Mouse (Mus musculus) intestine, embryonic 14.5 days (tissue): Measurements from ENCODE around the gene March8. TPM values are rescaled to one million over a fixed set of nuclear protein-coding genes. Genes with fewer than 3 reads are reported as not detected.
"Not testable (repeated sequence)": the region's sequence is repeated elsewhere in the genome, so short reads cannot be mapped to it uniquely, and the experiment has no call there.

Source experiments
- ATAC-seq: fragments of 200-750 bp; cut with Nextera tagmentation; replicated peaks from 2 replicates; pipeline ENCODE4 v1.8.0; 2017; ENCODE audit warnings: low read depth, moderate number of reproducible peaks, moderate TSS enrichment, moderate library complexity; ENCODE audit not compliant: low FRiP score, low TSS enrichment
- DNase-seq: peaks from one replicate; pipeline ENCODE4 v3.0.0-alpha.2; 2018; ENCODE audit warnings: low spot score
- H3K27ac ChIP-seq: fragments of 300-500 bp; sonication (generic); 2 replicates; pipeline ENCODE4 v1.5.1; 2014; ENCODE audit warnings: low read depth, mild to moderate bottlenecking, control low read depth
- H3K27me3 ChIP-seq: fragments of 300-500 bp; sonication (generic); replicated peaks from 2 replicates; pipeline ENCODE4 v1.6.1; 2014; ENCODE audit warnings: low read length, control low read depth; ENCODE audit not compliant: control insufficient read depth, insufficient read depth
- H3K36me3 ChIP-seq: fragments of 300-500 bp; sonication (generic); 2 replicates; pipeline ENCODE4 v1.6.1; 2014; ENCODE audit warnings: low read length, control low read depth; ENCODE audit not compliant: control insufficient read depth, insufficient read depth
- H3K4me1 ChIP-seq: fragments of 300-500 bp; sonication (generic); replicated peaks from 2 replicates; pipeline ENCODE4 v1.6.1; 2014; ENCODE audit warnings: low read length, control low read depth, mixed read lengths; ENCODE audit not compliant: control insufficient read depth, insufficient read depth
- H3K4me2 ChIP-seq: fragments of 300-500 bp; sonication (generic); 2 replicates; pipeline ENCODE4 v1.6.1; 2014; ENCODE audit warnings: low read length
- H3K4me3 ChIP-seq: fragments of 300-500 bp; sonication (generic); 2 replicates; pipeline ENCODE4 v1.5.1; 2014; ENCODE audit warnings: low read depth, low read length, control low read depth, mixed read lengths
- H3K9ac ChIP-seq: fragments of 300-500 bp; sonication (generic); 2 replicates; pipeline ENCODE4 v1.6.1; 2014; ENCODE audit warnings: mild to moderate bottlenecking, low read length
- H3K9me3 ChIP-seq: fragments of 300-500 bp; sonication (generic); 2 replicates; pipeline ENCODE4 v1.6.1; 2016; ENCODE audit warnings: low read length, control low read depth; ENCODE audit not compliant: control insufficient read depth
- WGBS: fragments of 180-500 bp; shearing (Covaris S2); extraction: QIAGEN DNeasy Blood & Tissue Kit; methylation state at CpG from one replicate; pipeline ENCODE4 v1.1.7; 2014; 5-methylcytosine and 5-hydroxymethylcytosine counted together
- polyA plus RNA-seq: library from polyadenylated mRNA; unstranded; fragments of >200 nt; fragmentation: Nextera tagmentation; extraction: Ambion mirVana; gene quantifications from 2 replicates; pipeline ENCODE4 v1.2.1, GENCODE M21; 2014

March8 gene
- polyA plus RNA-seq, 1 experiment from 2014 or later: 30.8 TPM

DNA sequence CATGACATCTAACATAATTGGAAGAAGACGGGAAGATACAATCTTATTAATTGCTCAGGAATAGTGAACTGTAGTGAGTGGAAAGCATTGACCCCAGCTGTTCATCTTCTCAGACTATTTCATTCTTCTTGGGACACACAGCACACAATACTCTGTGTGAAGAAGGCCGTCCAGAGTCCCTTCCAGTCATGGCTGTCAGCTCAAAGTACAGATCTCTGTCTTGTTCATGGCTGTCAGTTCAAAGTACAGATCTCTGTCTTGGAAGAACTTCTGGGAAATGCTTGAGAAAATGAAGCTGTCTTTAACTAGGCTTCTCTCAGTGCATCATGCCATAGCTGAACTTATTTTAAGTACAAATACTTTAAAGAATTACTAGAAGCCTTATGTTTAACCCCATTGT is 10.1 kb downstream of the March8 start:
- WGBS: 80% methylated on average over 2 of the region's 2 CpGs
- H3K27ac ChIP-seq: no peak overlapping the region
- no peak overlapping the region for H3K9ac ChIP-seq
- no peaks in the 10 kb centered on the region for H3K27me3 ChIP-seq
- no peak overlapping the region for H3K4me2 ChIP-seq
- H3K9me3 ChIP-seq: no peaks in the 10 kb centered on the region
- no peak for DNase-seq
- no peaks in the 10 kb centered on the region for H3K36me3 ChIP-seq
- no peaks in the 10 kb centered on the region for H3K4me1 ChIP-seq
- ATAC-seq: no peak
- H3K4me3 ChIP-seq: no peak overlapping the region

DNA sequence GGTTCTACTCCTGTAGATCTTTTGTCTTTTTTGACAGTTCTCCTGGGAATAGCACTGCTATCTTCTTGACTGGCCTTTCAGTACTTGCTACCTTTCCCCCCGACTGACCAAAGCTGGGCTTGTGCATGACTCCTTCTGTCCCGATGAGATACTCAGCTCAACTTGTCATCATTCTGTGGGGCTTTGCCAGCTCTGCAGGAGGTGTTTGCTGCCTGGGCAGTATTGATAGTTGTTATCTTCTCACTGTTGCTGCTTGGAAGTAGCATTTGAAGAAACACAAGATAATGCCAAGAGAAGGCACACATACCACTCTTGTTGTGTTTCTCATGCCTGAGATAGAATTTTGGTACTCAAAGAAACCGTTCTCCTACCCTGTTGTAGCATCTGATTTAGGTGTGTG is 12.2 kb downstream of the March8 start:
- no peak overlapping the region for H3K27ac ChIP-seq
- no peak overlapping the region for H3K4me3 ChIP-seq
- H3K36me3 ChIP-seq: no peaks in the 10 kb centered on the region
- no peaks in the 10 kb centered on the region for H3K27me3 ChIP-seq
- no peaks in the 10 kb centered on the region for H3K4me1 ChIP-seq
- no peak overlapping the region for H3K4me2 ChIP-seq
- DNase-seq (no peak), ATAC-seq (no peak)
- H3K9me3 ChIP-seq: no peaks in the 10 kb centered on the region
- WGBS: 80% methylated on average over 3 of the region's 3 CpGs
- no peak overlapping the region for H3K9ac ChIP-seq

GRCm38 (mm10) chr6:116350643-116351042 is 12.8 kb downstream of the March8 start:
- Histone ChIP-seq H3K36me3 (no peaks in the 10 kb centered on the region), H3K4me3 (no peak overlapping the region), H3K9ac (no peak overlapping the region), H3K9me3 (no peaks in the 10 kb centered on the region), H3K27ac (no peak overlapping the region), H3K4me1 (no peaks in the 10 kb centered on the region), H3K4me2 (no peak overlapping the region), H3K27me3 (no peaks in the 10 kb centered on the region)
- 79% methylated on average over 6 of the region's 6 CpGs for WGBS
- ATAC-seq (no peak), DNase-seq (no peak)

GRCm38 (mm10) chr6:116351534-116351933 is 13.7 kb downstream of the March8 start:
- Histone ChIP-seq H3K27ac (no peak overlapping the region), H3K4me3 (no peak overlapping the region), H3K9ac (no peak overlapping the region), H3K36me3 (no peaks in the 10 kb centered on the region), H3K4me2 (no peak overlapping the region), H3K27me3 (no peaks in the 10 kb centered on the region), H3K4me1 (no peaks in the 10 kb centered on the region), H3K9me3 (no peaks in the 10 kb centered on the region)
- WGBS: 85% methylated on average over 4 of the region's 4 CpGs
- no peak for ATAC-seq
- DNase-seq: no peak

DNA sequence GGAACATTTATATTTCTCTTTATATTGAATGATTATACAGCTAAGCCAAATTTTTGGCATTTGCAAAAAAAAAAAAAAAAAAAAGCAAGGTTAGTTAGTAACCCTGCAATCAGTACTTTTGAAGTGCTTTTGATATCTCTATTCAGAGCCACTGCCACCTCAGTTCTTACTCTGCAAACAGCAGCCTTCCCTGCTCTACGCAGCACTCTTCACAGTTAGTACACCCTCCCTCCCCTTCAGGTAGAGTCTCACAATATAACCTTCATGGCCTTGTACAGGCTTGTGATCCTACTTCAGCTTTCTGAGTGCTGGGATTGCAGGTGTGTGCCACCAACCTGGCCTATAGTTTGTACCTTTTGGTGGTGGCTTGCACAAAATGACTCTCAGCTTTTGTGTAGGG is 15.6 kb downstream of the March8 start:
- ATAC-seq (no peak), DNase-seq (no peak)
- Histone ChIP-seq H3K27me3 (no peaks in the 10 kb centered on the region), H3K36me3 (no peaks in the 10 kb centered on the region), H3K9me3 (no peaks in the 10 kb centered on the region), H3K9ac (no peak overlapping the region), H3K27ac (no peak overlapping the region), H3K4me3 (no peak overlapping the region), H3K4me1 (no peaks in the 10 kb centered on the region), H3K4me2 (no peak overlapping the region)
- WGBS: 89% methylated on average over 1 of the region's 1 CpGs

DNA sequence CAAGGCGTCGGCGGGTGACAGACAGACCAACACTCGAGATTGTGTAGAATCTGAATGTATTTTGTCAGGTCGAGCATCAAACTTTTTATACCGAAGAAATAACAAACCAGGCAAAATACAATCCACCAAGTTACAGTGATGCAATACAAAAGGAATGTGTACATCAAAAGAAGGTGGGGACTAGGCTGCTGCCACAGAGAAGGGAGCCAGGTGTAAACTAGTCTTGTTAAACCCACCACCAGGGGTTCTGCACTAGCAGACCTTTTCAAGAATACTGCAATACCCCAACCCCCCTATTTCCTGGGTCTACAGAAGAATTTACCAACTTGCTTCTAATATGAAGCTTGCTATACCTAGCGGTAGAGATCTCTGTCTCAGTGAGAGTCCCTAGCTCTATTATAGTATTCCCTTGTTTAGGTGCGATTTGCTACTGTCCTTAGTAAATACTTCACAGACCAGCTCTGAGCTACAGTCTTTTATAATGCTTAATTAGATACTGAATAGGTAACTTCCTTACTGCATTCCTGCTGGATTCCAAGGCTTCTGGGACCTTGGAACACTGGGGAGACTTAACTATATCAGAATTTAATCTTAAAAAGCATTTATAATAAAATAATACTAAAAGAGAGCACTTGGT is 18.6 kb downstream of the March8 start:
- not testable (repeated sequence) for H3K4me2 ChIP-seq, H3K27ac ChIP-seq, H3K9me3 ChIP-seq, H3K4me3 ChIP-seq, H3K36me3 ChIP-seq, ATAC-seq, H3K4me1 ChIP-seq, DNase-seq, H3K27me3 ChIP-seq, H3K9ac ChIP-seq
- 73% methylated on average over 8 of the region's 8 CpGs for WGBS

DNA sequence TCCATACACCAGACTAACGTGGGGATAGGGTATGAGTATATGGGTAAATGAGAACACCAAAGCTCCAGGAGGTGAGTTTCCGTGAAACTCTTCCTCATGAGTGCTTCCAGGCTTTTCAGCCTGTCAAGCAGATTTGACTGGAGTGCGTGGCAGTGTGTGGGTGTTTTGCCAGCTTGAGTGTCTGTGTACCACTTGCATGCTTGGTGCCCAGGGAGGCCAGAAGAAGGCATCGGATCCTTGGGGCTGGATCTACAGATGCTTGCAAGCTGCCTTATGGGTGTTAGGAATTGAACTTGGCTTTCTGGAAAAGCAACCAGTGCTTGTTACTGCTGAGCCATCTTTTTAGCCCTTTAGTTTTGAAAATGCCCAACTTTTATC is 19.1 kb downstream of the March8 start:
- no peak for ATAC-seq
- 75% methylated on average over 4 of the region's 4 CpGs for WGBS
- no peaks in the 10 kb centered on the region for H3K36me3 ChIP-seq
- DNase-seq: no peak
- no peaks in the 10 kb centered on the region for H3K4me1 ChIP-seq
- no peak overlapping the region for H3K9ac ChIP-seq
- H3K9me3 ChIP-seq: no peaks in the 10 kb centered on the region
- H3K4me3 ChIP-seq: no peak overlapping the region
- H3K27me3 ChIP-seq: no peaks in the 10 kb centered on the region
- H3K27ac ChIP-seq: no peak overlapping the region
- no peak overlapping the region for H3K4me2 ChIP-seq

DNA sequence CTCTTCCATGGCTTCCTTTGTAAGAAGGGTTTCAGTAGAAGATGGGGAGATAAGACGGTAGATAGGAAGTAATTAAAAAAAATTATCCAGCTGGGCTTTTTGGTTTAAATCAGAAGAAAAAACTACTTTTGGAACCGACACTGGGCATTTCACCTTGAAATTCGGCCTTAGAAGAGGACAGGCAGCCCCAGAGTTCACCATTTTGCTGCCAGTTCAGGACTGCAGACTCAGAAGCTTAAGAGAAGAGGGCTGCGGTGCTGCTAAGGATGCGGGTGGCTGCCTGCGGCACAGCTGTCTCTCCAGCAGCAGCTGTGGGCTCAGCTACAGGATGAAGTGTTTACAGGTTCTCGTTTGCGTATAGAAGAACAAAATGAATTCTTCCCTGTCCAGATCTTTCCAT is 20.2 kb downstream of the March8 start:
- WGBS: 54% methylated on average over 8 of the region's 8 CpGs
- Histone ChIP-seq H3K9me3 (no peaks in the 10 kb centered on the region), H3K27ac (no peak overlapping the region), H3K4me1 (no peaks in the 10 kb centered on the region), H3K4me3 (no peak overlapping the region), H3K9ac (no peak overlapping the region), H3K36me3 (no peaks in the 10 kb centered on the region), H3K4me2 (no peak overlapping the region), H3K27me3 (no peaks in the 10 kb centered on the region)
- no peak for DNase-seq
- ATAC-seq: no peak

DNA sequence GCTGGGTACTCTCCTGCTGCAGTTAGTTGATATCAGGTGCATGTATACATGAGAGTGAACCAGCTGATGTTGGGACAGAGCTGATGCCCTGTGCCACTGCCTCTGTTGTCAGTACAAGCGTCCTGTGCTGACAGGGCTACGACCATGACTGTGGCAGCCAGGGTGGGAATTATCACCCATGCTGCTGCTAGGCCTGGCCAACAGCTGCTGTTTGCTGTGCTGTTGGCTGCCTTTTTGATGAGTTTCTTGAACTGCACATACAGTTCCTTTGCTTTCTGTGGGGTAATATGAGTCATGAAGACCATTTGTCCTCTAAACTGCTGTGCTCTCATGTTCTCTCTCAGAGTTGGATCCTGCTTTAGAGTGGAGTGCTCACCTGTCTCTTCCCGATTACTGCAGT is 21.4 kb downstream of the March8 start:
- no peaks in the 10 kb centered on the region for H3K27me3 ChIP-seq
- ATAC-seq: no peak
- H3K9ac ChIP-seq: no peak overlapping the region
- H3K27ac ChIP-seq: no peak overlapping the region
- DNase-seq: no peak
- 79% methylated on average over 3 of the region's 3 CpGs for WGBS
- H3K4me2 ChIP-seq: no peak overlapping the region
- H3K4me1 ChIP-seq: no peaks in the 10 kb centered on the region
- no peak overlapping the region for H3K4me3 ChIP-seq
- no peaks in the 10 kb centered on the region for H3K9me3 ChIP-seq
- no peaks in the 10 kb centered on the region for H3K36me3 ChIP-seq
